In genomic region chr5:77419537-77419936, GRCm38 (mm10) we compare ENCODE assay signal across 8 mouse cellular contexts. TPM values are rescaled to one million over a fixed set of nuclear protein-coding genes. Genes with fewer than 3 reads are reported as not detected.
DNase-seq lines count a peak whose midpoint lies in the region; ATAC-seq and TF ChIP-seq lines count a peak whose summit lies in the region.
"Not testable (repeated sequence)": the region's sequence is repeated elsewhere in the genome, so short reads cannot be mapped to it uniquely, and the experiment has no call there.
"Had no signal": no experiment of that assay in that cellular context is flagged by ENCODE, and none has a peak within 500 bp of the region (broad histone marks: within the 10 kb centered on the region; RNA-seq: fewer than 3 reads in every experiment).

No protein-coding gene starts in this region.

- not testable (repeated sequence) for H3K4me1 ChIP-seq in heart, embryonic 11.5 days (ENCODE audit: control insufficient read depth, insufficient read depth, low read length); hindbrain, embryonic 13.5 days (replicated peaks); kidney, adult 2 months (ENCODE audit: control insufficient read depth, insufficient read depth, low read length); lung, embryonic 15.5 days; stomach, embryonic 15.5 days

- not testable (repeated sequence) for H3K9ac ChIP-seq in heart, embryonic 11.5 days (ENCODE audit: low read depth, low read length); hindbrain, embryonic 13.5 days; lung, embryonic 15.5 days; stomach, embryonic 15.5 days

- not testable (repeated sequence) for H3K27ac ChIP-seq in heart, embryonic 11.5 days (ENCODE audit: low read depth, low read length); hindbrain, embryonic 13.5 days; kidney, adult 2 months (ENCODE audit: insufficient read depth, low read depth, low read length); lung, embryonic 15.5 days; stomach, embryonic 15.5 days

- not testable (repeated sequence) for H3K4me2 ChIP-seq in heart, embryonic 11.5 days; hindbrain, embryonic 13.5 days; lung, embryonic 15.5 days; stomach, embryonic 15.5 days

- H3K36me3 ChIP-seq in heart, embryonic 11.5 days (ENCODE audit: control insufficient read depth, insufficient read depth, low read length); hindbrain, embryonic 13.5 days; kidney, adult 2 months (ENCODE audit: control insufficient read depth, insufficient read depth, low read length); lung, embryonic 15.5 days; stomach, embryonic 15.5 days: not testable (repeated sequence)

- intact Hi-C loops in left cerebral cortex, postnatal 4 days (cut with DNase I) = not testable (repeated sequence)

- WGBS in heart, embryonic 11.5 days (ENCODE audit: insufficient replicate concordance) = 43% methylated on average over 4 of the region's 4 CpGs
- 64% methylated on average over 4 of the region's 4 CpGs for WGBS in hindbrain, embryonic 13.5 days
- WGBS in kidney, adult 2 months = 75% methylated on average over 4 of the region's 4 CpGs
- WGBS in lung, embryonic 15.5 days = 41% methylated on average over 4 of the region's 4 CpGs
- WGBS in stomach, embryonic 15.5 days = 58% methylated on average over 4 of the region's 4 CpGs

- H3K27me3 ChIP-seq in heart, embryonic 11.5 days (ENCODE audit: control insufficient read depth, insufficient read depth, low read length); hindbrain, embryonic 13.5 days; kidney, adult 2 months (replicated peaks; ENCODE audit: control insufficient read depth, insufficient read depth, low read length); lung, embryonic 15.5 days; stomach, embryonic 15.5 days (replicated peaks): not testable (repeated sequence)

- DNase-seq in kidney, adult 2 months = peak; percentile 19
- DNase-seq in left cerebral cortex, postnatal 4 days = peak; percentile 19
- peak; percentile 58 for DNase-seq in lung, postnatal 10 days

- not testable (repeated sequence) for H3K9me3 ChIP-seq in heart, embryonic 11.5 days (replicated peaks; ENCODE audit: control insufficient read depth, low read length); hindbrain, embryonic 13.5 days; lung, embryonic 15.5 days; stomach, embryonic 15.5 days

- peak; percentile 22; the same call in 1 of the 2 replicates for ATAC-seq in heart, embryonic 11.5 days (replicated peaks; ENCODE audit: insufficient number of reproducible peaks, low FRiP score, low TSS enrichment)
- 0 out of 2 replicates have a peak, but pooled peaks have one; percentile 24 for ATAC-seq in hindbrain, embryonic 13.5 days (ENCODE audit: low FRiP score)
- peak; percentile 74 for ATAC-seq in lung, embryonic 15.5 days (ENCODE audit: borderline replicate concordance, extremely low read depth, low FRiP score, low TSS enrichment)
- peak; percentile 50 for ATAC-seq in stomach, embryonic 15.5 days (ENCODE audit: insufficient read depth, low FRiP score, low read depth)

- not testable (repeated sequence) for TF ChIP-seq CTCF in kidney, adult 2 months (conservative IDR thresholded peaks at IDR 0.05; ENCODE audit: insufficient read depth, insufficient read length, low read depth, low read length)

- not testable (repeated sequence) for H3K4me3 ChIP-seq in heart, embryonic 11.5 days (ENCODE audit: low read depth, low read length); hindbrain, embryonic 13.5 days; kidney, adult 2 months (ENCODE audit: insufficient read depth, low read depth, low read length); lung, embryonic 15.5 days; stomach, embryonic 15.5 days (replicated peaks)

- not testable (repeated sequence) for TF ChIP-seq POLR2A in kidney, adult 2 months (IDR thresholded peaks at IDR 0.05; ENCODE audit: low read depth, low read length)

RNA-seq across cellular contexts. Expression of gene Igfbp7, which starts 11.7 kb away (rescaled TPM):
- 35.3 and 38.1 TPM in 2 replicates for polyA plus RNA-seq in heart, embryonic 11.5 days (2014; fragmentation: Nextera tagmentation; extraction: Ambion mirVana)
- polyA plus RNA-seq in hindbrain, embryonic 13.5 days (2015; fragmentation: Nextera tagmentation; extraction: Ambion mirVana) = 54.4 and 59.4 TPM in 2 replicates
- 4,855 and 6,899 TPM in 2 replicates for polyA plus RNA-seq in kidney, adult 2 months (2012; rRNA removed)
- 10 to 100 TPM; 35.5 to 40.3 TPM for total RNA-seq in left cerebral cortex, postnatal 4 days (2021)
- polyA plus RNA-seq in lung, embryonic 15.5 days (2015; fragmentation: Nextera tagmentation; extraction: Ambion mirVana) = 77.7 and 88.4 TPM in 2 replicates
- 146 and 174 TPM in 2 replicates for polyA plus RNA-seq in stomach, embryonic 15.5 days (2015; fragmentation: Nextera tagmentation; extraction: Ambion mirVana)
- total RNA-seq: MEL had no signal

Comparison
In these comparisons a context has a peak if more than half of its experiments do, and no peak if none do; other contexts are left out.
1. ATAC-seq: peak in every context shown above with its lines; median percentile 74 in lung, embryonic 15.5 days; 50 in stomach, embryonic 15.5 days; 24 in hindbrain, embryonic 13.5 days; 22 in heart, embryonic 11.5 days.
2. RNA of gene Igfbp7, which starts 11.7 kb away (polyA plus RNA-seq): 4,855 to 6,899 TPM in kidney, adult 2 months; 146 to 174 TPM in stomach, embryonic 15.5 days, 77.7 to 88.4 TPM in lung, embryonic 15.5 days, 54.4 to 59.4 TPM in hindbrain, embryonic 13.5 days and 35.3 to 38.1 TPM in heart, embryonic 11.5 days; every median in the first group is over 10 times any median in the second.
3. Peak in every context shown above with its lines, with median percentiles within 50 percentile points of each other: DNase-seq.